Mouse (Mus musculus) kidney, postnatal 0 days (tissue): ENCODE results near the gene Stat5b. TPM values are rescaled to one million over a fixed set of nuclear protein-coding genes. Genes with fewer than 3 reads are reported as not detected.

Experiments used
- ATAC-seq: fragments of 200-750 bp; cut with Nextera tagmentation; replicated peaks from 2 replicates; pipeline ENCODE4 v1.8.0; 2017; ENCODE audit warnings: low read depth, moderate number of reproducible peaks, moderate TSS enrichment, moderate library complexity; ENCODE audit not compliant: low FRiP score
- DNase-seq: peaks from one replicate; pipeline ENCODE4 v3.0.0-alpha.2; 2016; ENCODE audit warnings: low spot score
- H3K27ac ChIP-seq: fragments of 300-500 bp; sonication (generic); 2 replicates; pipeline ENCODE4 v1.5.1; 2014; ENCODE audit warnings: mild to moderate bottlenecking
- H3K27me3 ChIP-seq: fragments of 300-500 bp; sonication (generic); 2 replicates; pipeline ENCODE4 v1.6.1; 2014; ENCODE audit warnings: low read length, mixed read lengths; ENCODE audit not compliant: insufficient read depth
- H3K36me3 ChIP-seq: fragments of 300-500 bp; sonication (generic); 2 replicates; pipeline ENCODE4 v1.6.1; 2014; ENCODE audit warnings: low read length, mixed read lengths; ENCODE audit not compliant: insufficient read depth
- H3K4me1 ChIP-seq: fragments of 300-500 bp; sonication (generic); replicated peaks from 2 replicates; pipeline ENCODE4 v1.6.1; 2014; ENCODE audit warnings: antibody characterized with exemption, low read length, mixed read lengths; ENCODE audit not compliant: insufficient read depth
- H3K4me2 ChIP-seq: fragments of 300-500 bp; sonication (generic); 2 replicates; pipeline ENCODE4 v1.6.1; 2014; ENCODE audit warnings: mild to moderate bottlenecking, low read length, moderate library complexity, mixed read lengths
- H3K4me3 ChIP-seq: fragments of 300-500 bp; sonication (generic); replicated peaks from 2 replicates; pipeline ENCODE4 v1.5.1; 2014; ENCODE audit warnings: low read depth, low read length
- H3K9ac ChIP-seq: fragments of 300-500 bp; sonication (generic); 2 replicates; pipeline ENCODE4 v1.6.1; 2014; ENCODE audit warnings: low read depth, low read length
- H3K9me3 ChIP-seq: fragments of 300-500 bp; sonication (generic); replicated peaks from 2 replicates; pipeline ENCODE4 v1.6.1; 2016; ENCODE audit warnings: low read length, inconsistent platforms, mixed read lengths
- CTCF ChIP-seq: IDR thresholded peaks from 2 replicates; pipeline ENCODE4 v1.5.1; 2016; ENCODE audit warnings: antibody characterized with exemption, low read depth, mild to moderate bottlenecking, moderate library complexity
- WGBS: fragments of 180-500 bp; shearing (Covaris S2); extraction: QIAGEN DNeasy Blood & Tissue Kit; methylation state at CpG from one replicate; pipeline ENCODE4 v1.1.7; 2014; 5-methylcytosine and 5-hydroxymethylcytosine counted together
- polyA plus RNA-seq: library from polyadenylated mRNA; unstranded; fragments of >200 nt; fragmentation: Nextera tagmentation; extraction: Ambion mirVana; gene quantifications from 2 replicates; pipeline ENCODE4 v1.2.1, GENCODE M21; 2015

Stat5b gene
- polyA plus RNA-seq = 14.4 and 14.6 TPM in 2 replicates

DNA sequence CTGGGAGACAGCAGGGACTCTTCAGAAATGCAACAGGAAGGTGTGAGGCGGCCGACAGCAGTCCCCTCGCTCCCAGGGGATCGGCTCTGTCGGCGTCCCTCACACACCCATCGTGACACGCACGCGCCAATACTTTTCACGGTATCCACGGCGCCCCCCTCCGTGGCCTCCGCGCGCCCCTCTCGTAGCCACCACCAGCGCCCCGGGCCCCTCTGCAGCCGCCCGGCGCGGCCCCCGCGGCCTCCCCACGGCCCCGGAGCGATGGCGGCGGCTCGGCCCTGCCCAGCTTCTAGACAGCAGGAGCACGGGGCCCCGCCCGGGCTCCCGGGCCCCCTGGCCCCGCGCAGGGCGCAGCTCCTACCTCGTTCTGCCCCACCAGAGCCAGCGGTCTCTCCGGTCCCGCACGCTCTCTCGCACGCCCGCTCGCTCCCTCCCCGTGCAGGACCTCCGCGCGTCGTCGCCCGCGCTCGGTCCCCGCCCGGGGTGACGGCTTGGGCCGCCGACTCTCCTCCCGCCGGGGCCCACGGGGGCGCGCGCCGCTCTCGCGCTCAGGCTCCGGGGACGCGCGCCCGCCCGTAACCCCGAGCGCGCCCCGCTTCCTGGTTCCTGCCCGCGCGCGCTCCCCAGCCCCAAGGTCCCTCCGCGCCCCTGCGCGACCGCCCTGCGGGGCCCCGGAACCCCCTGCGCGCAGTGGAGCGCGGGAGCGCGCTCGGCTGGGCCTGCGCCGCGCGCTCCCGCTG, at the start of gene Stat5b:
Gene Stat5b, minus strand, starts transcription at position 687 of the 740 bp plus-strand sequence.
- ATAC-seq (peak; percentile 65), DNase-seq (peak; percentile 82)
- Histone ChIP-seq H3K36me3 (no peaks in the 10 kb centered on the region), H3K9ac (peak within 1 kb of the TSS; percentile 95), H3K4me2 (peak within 1 kb of the TSS; percentile 93), H3K4me3 (peak within 1 kb of the TSS; percentile 94), H3K9me3 (no peaks in the 10 kb centered on the region), H3K27me3 (no peaks in the 10 kb centered on the region), H3K4me1 (0 out of 2 replicates have a peak, but pooled peaks cover 7% of the 10 kb centered on the region), H3K27ac (peak within 1 kb of the TSS; percentile 90)
- TF ChIP-seq CTCF = no peak
- under 1% methylated on average over 98 of the region's 104 CpGs for WGBS

- Histone ChIP-seq H3K4me2 (no peak overlapping the region), H3K4me1 (no peaks in the 10 kb centered on the region), H3K36me3 (peaks cover 47% of the 10 kb centered on the region), H3K9ac (no peak overlapping the region), H3K27me3 (no peaks in the 10 kb centered on the region), H3K27ac (no peak overlapping the region), H3K4me3 (no peak overlapping the region), H3K9me3 (no peaks in the 10 kb centered on the region)
- no peak for TF ChIP-seq CTCF
- ATAC-seq (no peak), DNase-seq (no peak)
- WGBS = 73% methylated on average over 16 of the region's 16 CpGs
These were observed 48.1 kb upstream of the Stat5b start for GRCm38 (mm10) chr11:100898441-100899199.

GRCm38 (mm10) chr11:100897294-100898231, 47.0 kb upstream of the Stat5b start:
- Histone ChIP-seq H3K9ac (no peak overlapping the region), H3K27me3 (no peaks in the 10 kb centered on the region), H3K4me3 (no peak overlapping the region), H3K4me1 (no peaks in the 10 kb centered on the region), H3K4me2 (no peak overlapping the region), H3K36me3 (peaks cover 40% of the 10 kb centered on the region), H3K27ac (no peak overlapping the region), H3K9me3 (no peaks in the 10 kb centered on the region)
- DNase-seq (no peak), ATAC-seq (no peak)
- 84% methylated on average over 7 of the region's 7 CpGs for WGBS
- no peak for TF ChIP-seq CTCF

DNA sequence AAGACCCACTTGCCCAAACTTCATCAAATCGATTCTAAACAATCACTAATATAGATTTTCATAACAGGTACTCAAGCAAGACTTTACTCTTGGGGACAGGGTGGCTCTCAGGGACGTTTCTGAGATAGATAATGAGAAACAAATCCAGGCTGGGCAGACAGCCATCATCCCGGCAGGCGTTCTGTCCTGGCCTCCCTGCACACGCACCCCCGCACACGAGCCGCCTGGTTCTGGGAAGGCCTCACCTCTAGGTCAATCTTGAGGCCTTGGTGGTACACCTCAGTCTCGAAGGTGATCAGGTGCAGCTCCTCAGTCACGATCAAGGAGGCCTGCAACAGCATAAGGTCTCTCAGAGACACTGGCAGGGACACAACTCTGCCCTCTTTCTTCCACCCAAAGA, 45.6 kb upstream of the Stat5b start:
- Histone ChIP-seq H3K4me2 (no peak overlapping the region), H3K4me3 (no peak overlapping the region), H3K4me1 (no peaks in the 10 kb centered on the region), H3K9me3 (no peaks in the 10 kb centered on the region), H3K27ac (no peak overlapping the region), H3K36me3 (peaks cover 40% of the 10 kb centered on the region), H3K27me3 (no peaks in the 10 kb centered on the region), H3K9ac (no peak overlapping the region)
- no peak for TF ChIP-seq CTCF
- ATAC-seq (no peak), DNase-seq (no peak)
- 79% methylated on average over 10 of the region's 10 CpGs for WGBS

DNA sequence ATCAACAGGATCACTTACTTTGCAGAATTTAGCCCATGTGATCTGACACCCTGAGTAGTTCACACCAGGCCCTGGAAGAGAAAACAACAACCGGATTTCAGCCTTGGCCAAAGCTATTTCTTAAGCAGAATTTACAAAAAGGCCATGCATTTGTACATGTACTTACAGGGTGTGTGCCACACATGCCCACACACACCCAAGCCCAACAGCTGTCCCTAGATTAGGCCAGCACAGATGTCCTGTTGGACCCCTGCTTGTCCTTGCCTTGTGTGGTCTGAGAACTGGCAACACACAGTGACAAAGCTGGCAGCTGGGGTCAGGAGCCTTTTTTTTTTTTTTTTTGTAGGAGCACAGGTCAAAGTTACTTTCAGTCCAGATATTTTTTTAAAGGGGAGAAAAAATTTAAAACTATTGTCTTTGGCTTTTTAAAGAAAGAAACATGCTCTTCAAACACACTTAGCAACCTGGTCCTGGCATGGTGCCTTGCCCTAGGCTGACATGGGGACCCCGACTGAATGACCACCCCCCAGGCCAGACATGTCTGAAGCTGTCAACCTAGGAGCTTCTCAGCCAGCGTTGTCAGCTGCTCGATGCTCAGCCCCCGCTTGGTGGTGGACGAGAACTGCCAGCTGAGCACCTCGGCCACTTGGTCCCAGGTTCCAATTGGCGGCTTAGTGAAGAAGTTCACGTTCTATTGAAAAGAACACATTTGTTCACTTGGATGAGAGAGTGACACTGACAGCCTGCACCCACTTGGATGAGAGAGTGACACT, 43.8 kb upstream of the Stat5b start:
- 75% methylated on average over 9 of the region's 9 CpGs for WGBS
- peaks cover 43% of the 10 kb centered on the region for H3K36me3 ChIP-seq
- H3K9ac ChIP-seq = no peak overlapping the region
- H3K27me3 ChIP-seq = no peaks in the 10 kb centered on the region
- no peak for DNase-seq
- H3K4me1 ChIP-seq = no peaks in the 10 kb centered on the region
- no peaks in the 10 kb centered on the region for H3K9me3 ChIP-seq
- TF ChIP-seq CTCF = no peak
- H3K27ac ChIP-seq = no peak overlapping the region
- H3K4me2 ChIP-seq = no peak overlapping the region
- ATAC-seq = no peak
- no peak overlapping the region for H3K4me3 ChIP-seq
